Mouse (Mus musculus): ENCODE data around the gene Ndufb3.
"Not testable (repeated sequence)": the region's sequence is repeated elsewhere in the genome, so short reads cannot be mapped to it uniquely, and the experiment has no call there.

- TF ChIP-seq POLR2A (IDR thresholded peaks at IDR 0.05; ENCODE audit: borderline replicate concordance, extremely low read depth, insufficient read depth, insufficient read length, poor library complexity, severe bottlenecking); CTCF (IDR thresholded peaks at IDR 0.05; ENCODE audit: borderline replicate concordance, extremely low read depth, insufficient read depth, insufficient read length): not testable (repeated sequence)
Measured at GRCm38 (mm10) chr1:58628847-58629246, 42.7 kb downstream of the Ndufb3 start.

All from brain, embryonic 14.5 days (tissue).